Mouse (Mus musculus): ENCODE data around the gene Ppp1r12c.

DNA sequence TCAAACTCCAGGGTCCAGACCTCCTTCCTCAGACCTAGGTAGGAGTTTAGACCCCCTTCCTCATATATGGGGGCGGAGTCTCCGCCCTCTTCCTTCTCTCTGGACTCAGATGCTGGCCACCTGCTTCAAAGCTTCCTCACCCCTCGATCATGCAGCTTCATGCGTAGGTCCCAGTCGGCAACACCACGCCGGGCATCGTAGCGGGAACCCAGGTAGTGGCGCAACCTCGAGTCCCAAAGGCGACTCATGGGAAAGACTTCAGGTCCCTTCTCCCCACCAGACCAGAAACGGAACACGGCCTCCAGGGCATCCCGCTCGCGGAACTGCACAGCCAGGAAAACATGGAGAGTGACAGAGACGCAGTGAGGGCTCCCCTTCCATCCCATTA lies 25.8 kb upstream of the Ppp1r12c start:
- TF ChIP-seq CTCF (IDR thresholded peaks at IDR 0.05; ENCODE audit: extremely low read depth, insufficient read length, insufficient replicate concordance, low read depth, low read length), result no peak
- TF ChIP-seq POLR2A (IDR thresholded peaks at IDR 0.05; ENCODE audit: low read depth, low read length), result no peak
